8 mouse cellular contexts compared by ENCODE assay signal in genomic region chr10:4120708-4121107, GRCm38 (mm10).
A peak's percentile ranks its signal among the peaks of the same experiment; 100 is the strongest.
DNase-seq lines count a peak whose midpoint lies in the region; ATAC-seq lines count a peak whose summit lies in the region.

No protein-coding gene starts in this region.

- no peak overlapping the region for H3K9ac ChIP-seq in stomach, embryonic 14.5 days (replicated peaks; ENCODE audit: low read depth, low read length)

- H3K36me3 ChIP-seq in heart, embryonic 10.5 days: no peaks in the 10 kb centered on the region
- no peaks in the 10 kb centered on the region for H3K36me3 ChIP-seq in stomach, embryonic 14.5 days (ENCODE audit: control insufficient read depth, insufficient read depth, low read length)

- no peak overlapping the region; the same call in 1 of the 2 replicates for H3K4me2 ChIP-seq in stomach, embryonic 14.5 days (replicated peaks; ENCODE audit: low read depth, low read length)

- ATAC-seq in stomach, embryonic 14.5 days (ENCODE audit: insufficient number of reproducible peaks, insufficient read depth, low FRiP score, low read depth): peak; percentile 43; the same call in 1 of the 2 replicates

- H3K4me3 ChIP-seq in heart, embryonic 10.5 days: no peak overlapping the region
- H3K4me3 ChIP-seq in stomach, embryonic 14.5 days (ENCODE audit: low read depth, low read length): no peak overlapping the region

- H3K4me1 ChIP-seq in heart, embryonic 10.5 days: peaks cover 6% of the 10 kb centered on the region; the same call in 1 of the 2 replicates
- peaks cover 21% of the 10 kb centered on the region for H3K4me1 ChIP-seq in stomach, embryonic 14.5 days (ENCODE audit: control insufficient read depth, insufficient read depth, low read length)

- WGBS in heart, embryonic 10.5 days: 77% methylated on average over 10 of the region's 10 CpGs
- WGBS in stomach, embryonic 14.5 days: 39% methylated on average over 10 of the region's 10 CpGs

- no peaks in the 10 kb centered on the region for H3K9me3 ChIP-seq in heart, embryonic 10.5 days
- H3K9me3 ChIP-seq in stomach, embryonic 14.5 days (ENCODE audit: control insufficient read depth, low read depth, low read length): no peaks in the 10 kb centered on the region

- H3K27me3 ChIP-seq in heart, embryonic 10.5 days (ENCODE audit: insufficient read depth, poor library complexity, severe bottlenecking): no peaks in the 10 kb centered on the region
- no peaks in the 10 kb centered on the region for H3K27me3 ChIP-seq in stomach, embryonic 14.5 days (ENCODE audit: control insufficient read depth, insufficient read depth, low read length)

- peak; percentile 99 for DNase-seq in heart, adult 11 months
- DNase-seq in heart, embryonic 10.5 days (ENCODE audit: low spot score): no peak
- DNase-seq in gonadal fat pad, adult 2 months (ENCODE audit: low read depth): peak; percentile 56
- peak; percentile 74 for DNase-seq in kidney, adult 9 months
- no peak for DNase-seq in right cerebral cortex, postnatal 4 days
- no peak for DNase-seq in layer of hippocampus, postnatal 14 days (ENCODE audit: low spot score in 2 of 2)
- DNase-seq in embryo, embryonic 10 days (ENCODE audit: low spot score): no peak

- no peak overlapping the region for H3K27ac ChIP-seq in heart, embryonic 10.5 days
- peak overlapping the region; percentile 81 for H3K27ac ChIP-seq in stomach, embryonic 14.5 days (ENCODE audit: low read length)

Comparison
In these comparisons a context has a peak if more than half of its experiments do, and no peak if none do; other contexts are left out.
1. DNase-seq: peak in heart, adult 11 months (single experiment), gonadal fat pad, adult 2 months (single experiment) and kidney, adult 9 months (single experiment); none in heart, embryonic 10.5 days (single experiment), right cerebral cortex, postnatal 4 days (single experiment), layer of hippocampus, postnatal 14 days (0 of 2) and embryo, embryonic 10 days (single experiment).